Mouse (Mus musculus): ENCODE data around the gene Shc4. TPM values are rescaled to one million over a fixed set of nuclear protein-coding genes. Genes with fewer than 3 reads are reported as not detected.

The Shc4 gene
- total and polyA plus RNA-seq, 3 experiments = 0.14 to 1.0 (median 0.83) TPM

GRCm38 (mm10) chr2:125589287-125589686 is 134.7 kb downstream of the Shc4 start:
- TF ChIP-seq GATA2 (IDR thresholded peaks at IDR 0.05; ENCODE audit: borderline replicate concordance, low read depth, low read length) (no peak), GATA1 (IDR thresholded peaks at IDR 0.05; ENCODE audit: borderline replicate concordance, low read length) (no peak), TAL1 (conservative IDR thresholded peaks at IDR 0.05; ENCODE audit: low read depth, low read length) (peak; percentile 80), POLR2AphosphoS5 (IDR thresholded peaks at IDR 0.05; ENCODE audit: insufficient replicate concordance, low read depth, low read length) (no peak)

GRCm38 (mm10) chr2:125581081-125581480 is 142.9 kb downstream of the Shc4 start:
- Histone ChIP-seq H3K27me3 (ENCODE audit: insufficient read depth, low read length) (no peaks in the 10 kb centered on the region), H3K9me3 (replicated peaks) (no peaks in the 10 kb centered on the region), H3K4me1 (ENCODE audit: insufficient read depth, low read depth, low read length) (peaks cover 46% of the 10 kb centered on the region), H3K36me3 (replicated peaks) (peaks cover 90% of the 10 kb centered on the region), H3K4me3 (ENCODE audit: low read depth, low read length) (peak overlapping the region; percentile 13)
- DNase-seq (ENCODE audit: low spot score) = peak; percentile 58
- peak; percentile 79 for ATAC-seq (ENCODE audit: extremely low read depth, insufficient number of reproducible peaks, low FRiP score, poor library complexity, severe bottlenecking)
- TF ChIP-seq TAL1 (conservative IDR thresholded peaks at IDR 0.05; ENCODE audit: low read depth, low read length) (peak; percentile 72), GATA2 (IDR thresholded peaks at IDR 0.05; ENCODE audit: borderline replicate concordance, low read depth, low read length) (peak; percentile 39; the same call in 1 of the 2 replicates), CTCF (IDR thresholded peaks at IDR 0.05; ENCODE audit: low read depth, low read length) (no peak)

More at GRCm38 (mm10) chr2:125589287-125589686, 134.7 kb downstream of the Shc4 start:
- H3K27me3 ChIP-seq (ENCODE audit: insufficient read depth, low read length) = no peaks in the 10 kb centered on the region
- H3K9me3 ChIP-seq (replicated peaks) = no peaks in the 10 kb centered on the region
- ATAC-seq (ENCODE audit: extremely low read depth, insufficient number of reproducible peaks, low FRiP score, poor library complexity, severe bottlenecking) (peak; percentile 74), DNase-seq (ENCODE audit: low spot score) (peak; percentile 18)
- peaks cover 88% of the 10 kb centered on the region for H3K36me3 ChIP-seq (replicated peaks)
- no peak overlapping the region; the same call in 1 of the 2 replicates for H3K4me3 ChIP-seq (ENCODE audit: low read depth, low read length)
- peaks cover 54% of the 10 kb centered on the region for H3K4me1 ChIP-seq (ENCODE audit: insufficient read depth, low read depth, low read length)

- no peak overlapping the region for H3K4me3 ChIP-seq (ENCODE audit: low read depth, low read length)
Observed at GRCm38 (mm10) chr2:125577670-125578069, 146.3 kb downstream of the Shc4 start.

More at GRCm38 (mm10) chr2:125577670-125578069, 146.3 kb downstream of the Shc4 start:
- TF ChIP-seq TAL1 (conservative IDR thresholded peaks at IDR 0.05; ENCODE audit: low read depth, low read length) (no peak), POLR2AphosphoS5 (IDR thresholded peaks at IDR 0.05; ENCODE audit: insufficient replicate concordance, low read depth, low read length) (no peak), GATA2 (IDR thresholded peaks at IDR 0.05; ENCODE audit: borderline replicate concordance, low read depth, low read length) (no peak), GATA1 (IDR thresholded peaks at IDR 0.05; ENCODE audit: borderline replicate concordance, low read length) (no peak), CTCF (IDR thresholded peaks at IDR 0.05; ENCODE audit: low read depth, low read length) (no peak)
- Histone ChIP-seq H3K4me1 (ENCODE audit: insufficient read depth, low read depth, low read length) (peaks cover 47% of the 10 kb centered on the region), H3K27me3 (ENCODE audit: insufficient read depth, low read length) (no peaks in the 10 kb centered on the region), H3K36me3 (replicated peaks) (peaks cover 92% of the 10 kb centered on the region), H3K9me3 (replicated peaks) (no peaks in the 10 kb centered on the region)
- ATAC-seq (ENCODE audit: extremely low read depth, insufficient number of reproducible peaks, low FRiP score, poor library complexity, severe bottlenecking) (no peak), DNase-seq (ENCODE audit: low spot score) (no peak)

Other genes starting within 250 kb of the Shc4 start
- not detected in 2 replicates for gene Gm9913, start 219.1 kb downstream of the Shc4 start, total RNA-seq (2014; fragmentation: Nextera tagmentation)
- not detected in 2 replicates for gene Gm9913, start 219.1 kb downstream of the Shc4 start, total RNA-seq (2017)
- not detected in 2 replicates for gene Gm9913, start 219.1 kb downstream of the Shc4 start, polyA plus RNA-seq (2012)
- gene Fbn1, start 216.2 kb downstream of the Shc4 start, total RNA-seq (2014; fragmentation: Nextera tagmentation) = 0.24 TPM in 1 of 2 replicates, not detected in the other
- 0.05 and 0.06 TPM in 2 replicates for gene Fbn1, start 216.2 kb downstream of the Shc4 start, total RNA-seq (2017)
- gene Fbn1, start 216.2 kb downstream of the Shc4 start, polyA plus RNA-seq (2012) = not detected in 2 replicates
- gene Cep152, start 99.0 kb downstream of the Shc4 start, total RNA-seq (2014; fragmentation: Nextera tagmentation) = 6.1 and 8.0 TPM in 2 replicates
- 14.5 and 17.6 TPM in 2 replicates for gene Cep152, start 99.0 kb downstream of the Shc4 start, total RNA-seq (2017)
- gene Cep152, start 99.0 kb downstream of the Shc4 start, polyA plus RNA-seq (2012) = 1.6 and 2.3 TPM in 2 replicates
- gene Eid1, start 51.1 kb downstream of the Shc4 start, total RNA-seq (2014; fragmentation: Nextera tagmentation) = not detected in 2 replicates
- 0.11 TPM in 1 of 2 replicates, not detected in the other for gene Eid1, start 51.1 kb downstream of the Shc4 start, total RNA-seq (2017)
- not detected in 2 replicates for gene Eid1, start 51.1 kb downstream of the Shc4 start, polyA plus RNA-seq (2012)
- 25.3 and 28.2 TPM in 2 replicates for gene Secisbp2l, start 58.7 kb upstream of the Shc4 start, total RNA-seq (2014; fragmentation: Nextera tagmentation)
- 22.8 and 24.6 TPM in 2 replicates for gene Secisbp2l, start 58.7 kb upstream of the Shc4 start, total RNA-seq (2017)
- gene Secisbp2l, start 58.7 kb upstream of the Shc4 start, polyA plus RNA-seq (2012) = 3.8 and 4.8 TPM in 2 replicates
- gene Galk2, start 135.0 kb upstream of the Shc4 start, total RNA-seq (2014; fragmentation: Nextera tagmentation) = 21.3 and 27.3 TPM in 2 replicates
- 65.0 and 75.0 TPM in 2 replicates for gene Galk2, start 135.0 kb upstream of the Shc4 start, total RNA-seq (2017)
- gene Galk2, start 135.0 kb upstream of the Shc4 start, polyA plus RNA-seq (2012) = 1.6 and 3.1 TPM in 2 replicates
- 163 and 170 TPM in 2 replicates for gene Cops2, start 135.0 kb upstream of the Shc4 start, total RNA-seq (2014; fragmentation: Nextera tagmentation)
- gene Cops2, start 135.0 kb upstream of the Shc4 start, total RNA-seq (2017) = 162 and 277 TPM in 2 replicates
- gene Cops2, start 135.0 kb upstream of the Shc4 start, polyA plus RNA-seq (2012) = 4.4 and 6.2 TPM in 2 replicates